Mouse (Mus musculus): ENCODE measurements around the gene Glrx. TPM values are rescaled to one million over a fixed set of nuclear protein-coding genes. Genes with fewer than 3 reads are reported as not detected.

Gene Glrx
- total and polyA plus RNA-seq, 3 experiments = 3.7 to 89.2 (median 40.9) TPM

DNA sequence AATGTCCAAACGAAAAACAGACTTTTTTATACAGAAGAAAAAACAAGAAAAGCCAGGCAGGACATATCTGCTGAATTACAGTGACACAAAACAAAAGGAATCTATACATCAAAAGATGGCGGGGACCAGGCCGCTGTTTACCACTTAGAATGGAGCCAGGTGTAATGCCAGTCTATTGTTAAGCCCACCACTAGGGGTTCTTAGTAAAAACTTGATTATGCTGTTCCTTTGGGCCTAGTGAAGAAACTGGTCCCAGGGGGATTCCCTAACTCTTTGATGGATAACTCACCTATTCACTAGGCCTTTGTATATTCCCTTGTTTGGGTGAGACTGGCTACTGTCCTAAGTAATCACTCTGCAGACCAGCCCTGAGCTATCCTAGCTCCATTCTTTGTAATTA is 40.2 kb upstream of the Glrx start:
- H3K4me1 ChIP-seq (ENCODE audit: insufficient read depth, low read depth, low read length) = peaks cover 28% of the 10 kb centered on the region
- H3K4me3 ChIP-seq (ENCODE audit: low read depth, low read length) = no peak overlapping the region
- no peaks in the 10 kb centered on the region for H3K9me3 ChIP-seq (replicated peaks)
- H3K27me3 ChIP-seq (ENCODE audit: insufficient read depth, low read length) = 0 out of 2 replicates have a peak, but pooled peaks cover 3% of the 10 kb centered on the region
- no peaks in the 10 kb centered on the region for H3K36me3 ChIP-seq (replicated peaks)
- TF ChIP-seq TAL1 (conservative IDR thresholded peaks at IDR 0.05; ENCODE audit: low read depth, low read length) (no peak), CTCF (IDR thresholded peaks at IDR 0.05; ENCODE audit: low read depth, low read length) (no peak), POLR2AphosphoS5 (IDR thresholded peaks at IDR 0.05; ENCODE audit: insufficient replicate concordance, low read depth, low read length) (no peak)
- no peak for ATAC-seq (ENCODE audit: extremely low read depth, insufficient number of reproducible peaks, low FRiP score, poor library complexity, severe bottlenecking)
- DNase-seq (ENCODE audit: low spot score) = no peak

DNA sequence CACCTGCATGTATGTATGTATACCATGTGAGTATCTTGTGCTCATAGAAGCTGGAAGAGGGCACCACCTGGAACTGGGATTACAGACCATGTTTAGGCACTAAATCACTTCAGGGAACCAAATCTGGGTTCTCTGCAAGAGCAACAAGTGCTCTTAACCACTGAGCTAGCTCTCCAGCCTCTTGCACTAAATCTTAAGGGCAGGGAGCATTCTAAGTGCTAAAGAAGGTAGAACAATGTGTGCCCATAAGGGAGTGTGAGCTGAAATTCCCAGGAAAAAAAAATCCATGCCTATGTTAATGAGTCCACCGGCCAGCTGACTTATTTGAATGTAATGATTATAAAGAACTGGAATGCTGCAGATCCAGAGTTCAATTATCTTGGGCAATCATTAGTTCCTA is 31.7 kb upstream of the Glrx start:
- Histone ChIP-seq H3K4me1 (ENCODE audit: insufficient read depth, low read depth, low read length) (no peaks in the 10 kb centered on the region), H3K9me3 (replicated peaks) (no peaks in the 10 kb centered on the region), H3K27me3 (ENCODE audit: insufficient read depth, low read length) (peaks cover 2% of the 10 kb centered on the region; the same call in 1 of the 2 replicates), H3K4me3 (ENCODE audit: low read depth, low read length) (no peak overlapping the region), H3K36me3 (replicated peaks) (no peaks in the 10 kb centered on the region)
- DNase-seq (ENCODE audit: low spot score) (no peak), ATAC-seq (ENCODE audit: extremely low read depth, insufficient number of reproducible peaks, low FRiP score, poor library complexity, severe bottlenecking) (no peak)
- TF ChIP-seq GATA2 (IDR thresholded peaks at IDR 0.05; ENCODE audit: borderline replicate concordance, low read depth, low read length) (no peak), CTCF (IDR thresholded peaks at IDR 0.05; ENCODE audit: low read depth, low read length) (no peak), POLR2AphosphoS5 (IDR thresholded peaks at IDR 0.05; ENCODE audit: insufficient replicate concordance, low read depth, low read length) (no peak), GATA1 (IDR thresholded peaks at IDR 0.05; ENCODE audit: borderline replicate concordance, low read length) (no peak), TAL1 (conservative IDR thresholded peaks at IDR 0.05; ENCODE audit: low read depth, low read length) (no peak)

DNA sequence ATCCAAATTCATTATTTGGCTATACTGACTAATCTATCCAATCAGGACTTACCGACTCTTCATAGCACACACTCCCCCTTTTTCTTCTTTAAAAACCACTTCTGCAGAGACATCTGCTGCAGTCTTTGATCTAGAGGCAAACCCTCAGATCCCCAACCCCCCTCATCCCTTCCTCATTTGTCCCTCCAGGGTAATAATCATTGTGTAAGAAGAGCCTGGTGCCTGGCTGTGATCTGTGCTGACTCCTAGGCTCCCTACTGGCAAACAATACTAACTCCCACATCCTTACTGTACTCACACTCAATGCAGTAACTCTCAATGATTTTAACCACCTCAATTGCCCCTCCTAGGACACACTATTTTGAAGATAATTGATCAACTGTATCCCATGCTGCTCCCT is 29.7 kb upstream of the Glrx start:
- Histone ChIP-seq H3K4me1 (ENCODE audit: insufficient read depth, low read depth, low read length) (no peaks in the 10 kb centered on the region), H3K27me3 (ENCODE audit: insufficient read depth, low read length) (peaks cover 2% of the 10 kb centered on the region; the same call in 1 of the 2 replicates), H3K4me3 (ENCODE audit: low read depth, low read length) (no peak overlapping the region), H3K9me3 (replicated peaks) (no peaks in the 10 kb centered on the region), H3K36me3 (replicated peaks) (no peaks in the 10 kb centered on the region)
- TF ChIP-seq GATA2 (IDR thresholded peaks at IDR 0.05; ENCODE audit: borderline replicate concordance, low read depth, low read length) = no peak
- no peak for TF ChIP-seq CTCF (IDR thresholded peaks at IDR 0.05; ENCODE audit: low read depth, low read length)
- TF ChIP-seq GATA1 (IDR thresholded peaks at IDR 0.05; ENCODE audit: borderline replicate concordance, low read length) = no peak
- no peak for TF ChIP-seq TAL1 (conservative IDR thresholded peaks at IDR 0.05; ENCODE audit: low read depth, low read length)
- TF ChIP-seq POLR2AphosphoS5 (IDR thresholded peaks at IDR 0.05; ENCODE audit: insufficient replicate concordance, low read depth, low read length) = no peak
- no peak for DNase-seq (ENCODE audit: low spot score)
- no peak for ATAC-seq (ENCODE audit: extremely low read depth, insufficient number of reproducible peaks, low FRiP score, poor library complexity, severe bottlenecking)

DNA sequence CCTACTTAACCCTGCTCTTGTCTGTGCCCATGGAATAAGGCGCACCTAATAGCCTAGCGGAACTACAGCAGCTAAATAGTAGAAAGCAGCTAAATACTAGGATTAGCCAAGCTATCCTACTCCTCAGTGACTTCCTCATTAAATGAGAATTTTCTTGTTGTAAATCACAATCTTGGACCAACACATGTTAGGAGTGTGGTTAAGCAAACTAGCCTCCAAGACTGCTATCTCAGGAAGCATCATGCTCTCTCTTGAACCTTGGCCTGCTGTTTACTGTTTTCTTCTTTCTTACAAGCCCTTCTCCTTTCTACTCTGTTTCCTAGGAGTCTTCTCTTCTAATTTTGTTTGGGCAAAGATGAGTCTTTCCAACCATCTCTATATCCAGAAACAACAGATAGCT is 22.5 kb upstream of the Glrx start:
- H3K4me3 ChIP-seq (ENCODE audit: low read depth, low read length) = no peak overlapping the region
- H3K27me3 ChIP-seq (ENCODE audit: insufficient read depth, low read length) = 0 out of 2 replicates have a peak, but pooled peaks cover 2% of the 10 kb centered on the region
- ATAC-seq (ENCODE audit: extremely low read depth, insufficient number of reproducible peaks, low FRiP score, poor library complexity, severe bottlenecking) (peak; percentile 63), DNase-seq (ENCODE audit: low spot score) (no peak)
- H3K9me3 ChIP-seq (replicated peaks) = no peaks in the 10 kb centered on the region
- H3K36me3 ChIP-seq (replicated peaks) = no peaks in the 10 kb centered on the region
- TF ChIP-seq POLR2AphosphoS5 (IDR thresholded peaks at IDR 0.05; ENCODE audit: insufficient replicate concordance, low read depth, low read length) = no peak
- no peak for TF ChIP-seq CTCF (IDR thresholded peaks at IDR 0.05; ENCODE audit: low read depth, low read length)
- TF ChIP-seq GATA1 (IDR thresholded peaks at IDR 0.05; ENCODE audit: borderline replicate concordance, low read length) = no peak
- TF ChIP-seq TAL1 (conservative IDR thresholded peaks at IDR 0.05; ENCODE audit: low read depth, low read length) = peak; percentile 24; the same call in 1 of the 2 replicates
- no peak for TF ChIP-seq GATA2 (IDR thresholded peaks at IDR 0.05; ENCODE audit: borderline replicate concordance, low read depth, low read length)
- peaks cover 8% of the 10 kb centered on the region for H3K4me1 ChIP-seq (ENCODE audit: insufficient read depth, low read depth, low read length)

DNA sequence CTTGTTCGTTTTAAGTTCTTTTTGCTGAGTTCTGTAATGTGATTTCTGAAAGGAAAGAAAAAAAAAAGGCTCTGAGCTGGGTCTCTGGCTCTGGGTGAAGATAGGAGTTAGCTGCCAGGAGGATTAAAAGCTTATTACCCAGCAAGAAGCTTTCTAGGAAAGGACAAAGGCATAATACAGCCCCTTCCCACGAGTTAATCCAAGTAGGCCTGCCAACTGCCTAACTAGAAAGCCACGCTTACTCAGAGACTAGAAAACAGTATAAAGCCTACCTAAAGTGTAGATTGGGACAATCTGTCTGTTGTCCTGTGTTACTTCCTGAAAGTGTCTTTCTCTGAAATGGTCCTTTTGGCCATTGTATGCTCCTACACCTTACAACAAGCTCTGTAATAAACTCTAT is 21.2 kb upstream of the Glrx start:
- Histone ChIP-seq H3K27me3 (ENCODE audit: insufficient read depth, low read length) (0 out of 2 replicates have a peak, but pooled peaks cover 2% of the 10 kb centered on the region), H3K4me1 (ENCODE audit: insufficient read depth, low read depth, low read length) (peaks cover 8% of the 10 kb centered on the region), H3K9me3 (replicated peaks) (no peaks in the 10 kb centered on the region), H3K4me3 (ENCODE audit: low read depth, low read length) (no peak overlapping the region), H3K36me3 (replicated peaks) (no peaks in the 10 kb centered on the region)
- ATAC-seq (ENCODE audit: extremely low read depth, insufficient number of reproducible peaks, low FRiP score, poor library complexity, severe bottlenecking) (no peak), DNase-seq (ENCODE audit: low spot score) (no peak)
- no peak for TF ChIP-seq GATA1 (IDR thresholded peaks at IDR 0.05; ENCODE audit: borderline replicate concordance, low read length)
- no peak for TF ChIP-seq TAL1 (conservative IDR thresholded peaks at IDR 0.05; ENCODE audit: low read depth, low read length)
- TF ChIP-seq POLR2AphosphoS5 (IDR thresholded peaks at IDR 0.05; ENCODE audit: insufficient replicate concordance, low read depth, low read length) = no peak
- TF ChIP-seq CTCF (IDR thresholded peaks at IDR 0.05; ENCODE audit: low read depth, low read length) = no peak
- TF ChIP-seq GATA2 (IDR thresholded peaks at IDR 0.05; ENCODE audit: borderline replicate concordance, low read depth, low read length) = no peak

DNA sequence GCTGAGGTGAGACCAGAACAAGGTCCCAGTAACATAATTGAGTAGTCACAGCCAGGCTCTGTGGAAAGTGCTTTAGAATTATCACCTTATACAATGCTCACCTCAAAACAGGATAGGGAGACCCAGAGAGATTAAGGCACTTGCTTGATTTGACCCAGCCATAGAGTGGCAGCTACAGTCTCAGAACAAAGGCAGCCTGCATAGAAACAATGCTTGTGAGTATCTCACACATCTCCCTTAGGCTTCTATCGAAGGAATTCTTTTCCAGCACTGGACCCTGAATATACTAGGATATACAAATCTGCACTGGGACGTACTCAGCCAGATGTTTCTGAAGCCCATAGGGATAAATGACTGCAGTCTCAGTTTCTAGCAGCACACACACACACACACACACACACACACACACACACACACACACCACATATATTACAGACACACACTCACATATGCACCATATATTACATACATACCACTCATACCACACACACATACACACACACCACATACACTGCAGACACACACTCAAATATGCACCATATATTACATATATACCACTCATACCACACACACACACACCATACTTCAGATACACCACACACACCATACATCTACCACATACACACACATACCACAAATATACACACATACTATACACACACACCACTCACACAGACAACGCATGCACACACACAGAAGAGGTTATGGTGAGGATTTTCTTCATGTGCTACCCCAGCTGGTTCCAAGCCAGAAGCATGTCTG is 20.5 kb upstream of the Glrx start:
- DNase-seq (ENCODE audit: low spot score) (no peak), ATAC-seq (ENCODE audit: extremely low read depth, insufficient number of reproducible peaks, low FRiP score, poor library complexity, severe bottlenecking) (no peak)
- Histone ChIP-seq H3K36me3 (replicated peaks) (no peaks in the 10 kb centered on the region), H3K4me1 (ENCODE audit: insufficient read depth, low read depth, low read length) (peaks cover 8% of the 10 kb centered on the region), H3K27me3 (ENCODE audit: insufficient read depth, low read length) (0 out of 2 replicates have a peak, but pooled peaks cover 2% of the 10 kb centered on the region), H3K4me3 (ENCODE audit: low read depth, low read length) (no peak overlapping the region), H3K9me3 (replicated peaks) (no peaks in the 10 kb centered on the region)
- TF ChIP-seq GATA1 (IDR thresholded peaks at IDR 0.05; ENCODE audit: borderline replicate concordance, low read length) (no peak), TAL1 (conservative IDR thresholded peaks at IDR 0.05; ENCODE audit: low read depth, low read length) (no peak), CTCF (IDR thresholded peaks at IDR 0.05; ENCODE audit: low read depth, low read length) (no peak), GATA2 (IDR thresholded peaks at IDR 0.05; ENCODE audit: borderline replicate concordance, low read depth, low read length) (no peak), POLR2AphosphoS5 (IDR thresholded peaks at IDR 0.05; ENCODE audit: insufficient replicate concordance, low read depth, low read length) (no peak)

Measured in G1E (cell line).